Mouse (Mus musculus) forebrain, postnatal 0 days (tissue): ENCODE data around the gene Galnt10. TPM values are rescaled to one million over a fixed set of nuclear protein-coding genes. Genes with fewer than 3 reads are reported as not detected.

Source experiments
- ATAC-seq: fragments of 200-750 bp; cut with Nextera tagmentation; 2 replicates; pipeline ENCODE4 v1.8.0; 2017; ENCODE audit warnings: mild to moderate bottlenecking, moderate library complexity
- DNase-seq: peaks from one replicate; pipeline ENCODE4 v3.0.0-alpha.2; 2015
- H3K27ac ChIP-seq: fragments of 300-500 bp; sonication (generic); 2 replicates; pipeline ENCODE4 v1.5.1; 2014; ENCODE audit warnings: low read depth, mild to moderate bottlenecking, antibody characterized with exemption, low read length, moderate library complexity, mixed read lengths
- H3K27me3 ChIP-seq: fragments of 300-500 bp; sonication (generic); 2 replicates; pipeline ENCODE4 v1.6.1; 2014; ENCODE audit warnings: mild to moderate bottlenecking, low read length, mixed read lengths; ENCODE audit not compliant: insufficient read depth
- H3K36me3 ChIP-seq: fragments of 300-500 bp; sonication (generic); 2 replicates; pipeline ENCODE4 v1.6.1; 2014; ENCODE audit warnings: mild to moderate bottlenecking, moderate library complexity; ENCODE audit not compliant: insufficient read depth
- H3K4me1 ChIP-seq: fragments of 300-500 bp; sonication (generic); 2 replicates; pipeline ENCODE4 v1.6.1; 2014; ENCODE audit warnings: antibody characterized with exemption; ENCODE audit not compliant: insufficient read depth
- H3K4me2 ChIP-seq: fragments of 300-500 bp; sonication (generic); 2 replicates; pipeline ENCODE4 v1.6.1; 2014; ENCODE audit warnings: low read depth, mild to moderate bottlenecking, moderate library complexity
- H3K4me3 ChIP-seq: fragments of 300-500 bp; sonication (generic); 2 replicates; pipeline ENCODE4 v1.5.1; 2014; ENCODE audit warnings: low read depth, low read length, mixed read lengths
- H3K9ac ChIP-seq: fragments of 300-500 bp; sonication (generic); 2 replicates; pipeline ENCODE4 v1.6.1; 2014; ENCODE audit warnings: mild to moderate bottlenecking
- H3K9me3 ChIP-seq: fragments of 300-500 bp; sonication (generic); 2 replicates; pipeline ENCODE4 v1.6.1; 2016; ENCODE audit warnings: low read length
- CTCF ChIP-seq: sonication (generic); IDR thresholded peaks from 2 replicates; pipeline ENCODE4 v1.5.1; 2016; ENCODE audit warnings: antibody characterized with exemption, control low read depth, low read depth
- WGBS: fragments of 180-500 bp; shearing (Covaris S2); extraction: QIAGEN DNeasy Blood & Tissue Kit; methylation state at CpG from one replicate; pipeline ENCODE4 v1.1.7; 2014; 5-methylcytosine and 5-hydroxymethylcytosine counted together
- polyA plus RNA-seq: library from polyadenylated mRNA; unstranded; fragments of >200 nt; fragmentation: Nextera tagmentation; extraction: Ambion mirVana; gene quantifications from 2 replicates; pipeline ENCODE4 v1.2.1, GENCODE M21; 2015
- total RNA-seq: library from RNA; depleted of rRNA; stranded (reverse); fragments of >200 nt; gene quantifications from 2 replicates; pipeline ENCODE4 v1.2.3, GENCODE M21; 2014

Galnt10 gene
- total and polyA plus RNA-seq, 2 experiments from 2014 or later: 9.5 to 20.7 TPM

- no peaks in the 10 kb centered on the region for H3K27me3 ChIP-seq
- ATAC-seq: no peak
- H3K4me3 ChIP-seq: peak overlapping the region; percentile 95
- no peak overlapping the region for H3K27ac ChIP-seq
- no peak for TF ChIP-seq CTCF
- H3K4me2 ChIP-seq: peak overlapping the region; percentile 97
- peaks cover 9% of the 10 kb centered on the region for H3K4me1 ChIP-seq
- no peak for DNase-seq
- no peaks in the 10 kb centered on the region for H3K9me3 ChIP-seq
- WGBS: 18% methylated on average over 22 of the region's 22 CpGs
- peak overlapping the region; percentile 74 for H3K9ac ChIP-seq
- H3K36me3 ChIP-seq: no peaks in the 10 kb centered on the region
Observed at GRCm38 (mm10) chr11:57800266-57800951, 155.2 kb downstream of the Galnt10 start.

DNA sequence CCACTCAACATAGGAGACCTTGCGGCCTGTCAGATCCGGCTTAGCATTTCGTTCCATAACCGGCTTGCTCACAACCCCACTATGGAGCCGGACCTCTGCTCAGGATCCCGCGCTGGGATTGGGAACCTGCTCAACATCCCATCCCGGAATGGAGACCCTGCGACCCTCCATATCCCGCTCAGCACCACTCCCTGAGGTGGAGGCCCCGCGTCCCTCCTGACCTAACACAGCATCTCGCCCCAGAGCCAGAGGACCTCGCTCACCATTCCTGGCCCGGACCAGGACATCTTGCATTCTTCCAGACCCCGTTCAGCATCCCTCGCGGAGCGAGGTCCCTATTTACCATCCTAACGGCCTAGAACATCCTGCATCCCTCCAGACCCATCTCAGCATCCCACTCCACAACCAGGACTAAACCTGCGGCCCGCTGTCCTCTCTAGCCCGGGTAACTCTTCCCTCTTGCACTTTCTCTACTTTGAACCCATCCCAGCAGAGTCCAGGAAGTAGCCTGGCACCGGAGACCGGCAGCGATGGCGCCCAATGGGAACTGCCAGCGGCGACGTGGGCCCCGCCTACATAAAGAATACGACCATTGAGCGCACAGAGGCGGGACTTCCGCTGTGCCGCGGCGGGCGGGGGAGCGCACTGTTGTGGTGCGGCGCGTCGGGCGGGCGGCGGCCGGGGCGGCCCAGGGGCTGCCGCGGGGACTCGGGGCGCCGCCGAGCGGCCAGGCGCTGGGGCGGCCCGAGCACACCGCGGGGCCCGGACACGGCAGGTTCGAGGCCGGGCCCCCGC lies 155.9 kb downstream of the Galnt10 start, which contains the start of gene Sap30l:
Gene Sap30l (plus strand): TSS at position 667 of the 795 bp plus-strand sequence.
- ATAC-seq (peak; percentile 99), DNase-seq (peak; percentile 96)
- H3K9ac ChIP-seq: peak within 1 kb of the TSS; percentile 74
- H3K4me1 ChIP-seq: peaks cover 9% of the 10 kb centered on the region
- WGBS: under 1% methylated on average over 61 of the region's 66 CpGs
- H3K4me2 ChIP-seq: peak within 1 kb of the TSS; percentile 97
- peak within 1 kb of the TSS; percentile 45; the same call in 1 of the 2 replicates for H3K27ac ChIP-seq
- TF ChIP-seq CTCF: no peak
- no peaks in the 10 kb centered on the region for H3K27me3 ChIP-seq
- no peaks in the 10 kb centered on the region for H3K36me3 ChIP-seq
- peak within 1 kb of the TSS; percentile 95 for H3K4me3 ChIP-seq
- no peaks in the 10 kb centered on the region for H3K9me3 ChIP-seq

DNA sequence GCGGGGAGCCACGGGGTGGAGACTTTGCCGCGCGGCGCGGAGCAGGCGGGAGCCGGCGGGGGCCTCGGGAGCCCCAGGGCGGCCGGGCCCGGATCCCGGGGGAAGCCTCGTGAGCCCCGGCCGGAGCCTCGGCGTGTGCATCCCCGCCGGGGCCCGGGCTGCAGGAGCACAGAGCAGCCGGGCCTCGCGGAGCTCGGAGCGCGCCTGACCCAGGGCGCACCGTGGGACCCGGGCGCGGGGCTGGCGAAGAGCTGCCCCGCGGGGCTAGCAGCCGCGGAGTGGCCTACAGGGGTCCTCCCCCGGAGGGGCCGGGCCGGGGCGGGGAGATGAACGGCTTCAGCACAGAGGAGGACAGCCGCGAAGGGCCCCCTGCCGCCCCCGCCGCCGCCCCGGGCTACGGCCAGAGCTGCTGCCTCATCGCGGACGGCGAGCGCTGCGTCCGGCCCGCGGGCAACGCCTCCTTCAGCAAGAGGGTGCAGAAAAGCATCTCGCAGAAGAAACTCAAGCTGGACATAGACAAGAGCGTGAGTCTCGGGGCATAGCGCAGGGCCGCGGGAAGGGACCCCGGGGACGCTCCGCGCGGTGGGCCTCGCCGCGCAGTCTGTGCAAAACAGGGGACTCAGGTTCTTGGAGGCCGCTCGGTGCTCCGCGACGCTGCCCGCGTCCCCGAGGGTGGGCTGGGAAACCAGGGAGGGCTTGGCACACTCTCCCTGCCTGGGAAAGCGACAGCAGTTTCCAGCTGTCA lies 156.7 kb downstream of the Galnt10 start:
- Histone ChIP-seq H3K4me2 (peak overlapping the region; percentile 97), H3K27ac (peak overlapping the region; percentile 35; the same call in 1 of the 2 replicates), H3K36me3 (no peaks in the 10 kb centered on the region; the same call in 1 of the 2 replicates), H3K4me1 (peaks cover 9% of the 10 kb centered on the region), H3K27me3 (no peaks in the 10 kb centered on the region), H3K9me3 (no peaks in the 10 kb centered on the region), H3K4me3 (peak overlapping the region; percentile 95), H3K9ac (peak overlapping the region; percentile 74)
- under 1% methylated on average over 83 of the region's 85 CpGs for WGBS
- ATAC-seq (no peak; the same call in 1 of the 2 replicates), DNase-seq (peak; percentile 39)
- TF ChIP-seq CTCF: no peak

DNA sequence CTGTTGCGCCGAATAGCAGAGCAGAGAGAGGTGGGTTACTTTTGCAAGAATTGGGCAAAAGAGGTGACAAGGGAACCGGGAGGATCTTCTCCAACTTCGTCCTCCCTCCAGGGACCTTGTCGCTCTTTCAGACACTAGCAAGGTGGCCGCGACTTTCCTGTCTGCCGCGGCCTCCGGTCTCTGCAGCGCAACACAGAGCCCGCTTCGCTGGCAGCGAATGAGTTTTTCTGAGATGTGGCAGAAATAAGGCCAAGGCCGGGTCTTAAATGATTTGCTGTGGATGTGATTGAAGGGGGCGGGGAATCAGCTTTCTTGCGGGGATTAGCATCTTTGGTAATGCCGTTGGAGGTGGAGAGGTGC lies 157.2 kb downstream of the Galnt10 start:
- DNase-seq (peak; percentile 48), ATAC-seq (no peak)
- Histone ChIP-seq H3K36me3 (peaks cover 2% of the 10 kb centered on the region; the same call in 1 of the 2 replicates), H3K9ac (peak overlapping the region; percentile 74), H3K4me1 (peaks cover 9% of the 10 kb centered on the region), H3K27me3 (no peaks in the 10 kb centered on the region), H3K9me3 (no peaks in the 10 kb centered on the region), H3K4me2 (peak overlapping the region; percentile 97), H3K27ac (no peak overlapping the region), H3K4me3 (peak overlapping the region; percentile 95)
- WGBS: 1% methylated on average over 18 of the region's 18 CpGs
- TF ChIP-seq CTCF: no peak

GRCm38 (mm10) chr11:57805047-57805446 lies 159.8 kb downstream of the Galnt10 start:
- 71% methylated on average over 3 of the region's 3 CpGs for WGBS
- no peak overlapping the region for H3K4me3 ChIP-seq
- DNase-seq (no peak), ATAC-seq (no peak)
- no peak overlapping the region for H3K9ac ChIP-seq
- H3K4me2 ChIP-seq: no peak overlapping the region
- no peaks in the 10 kb centered on the region for H3K27me3 ChIP-seq
- no peaks in the 10 kb centered on the region for H3K9me3 ChIP-seq
- peaks cover 9% of the 10 kb centered on the region for H3K4me1 ChIP-seq
- TF ChIP-seq CTCF: no peak
- no peak overlapping the region for H3K27ac ChIP-seq
- H3K36me3 ChIP-seq: peaks cover 23% of the 10 kb centered on the region

- Histone ChIP-seq H3K27ac (no peak overlapping the region), H3K4me3 (no peak overlapping the region), H3K9me3 (no peaks in the 10 kb centered on the region), H3K36me3 (peaks cover 38% of the 10 kb centered on the region), H3K4me1 (no peaks in the 10 kb centered on the region), H3K27me3 (no peaks in the 10 kb centered on the region), H3K9ac (no peak overlapping the region), H3K4me2 (no peak overlapping the region)
- DNase-seq: no peak
- no peak for ATAC-seq
- 93% methylated on average over 17 of the region's 17 CpGs for WGBS
- no peak for TF ChIP-seq CTCF
Observed at GRCm38 (mm10) chr11:57809017-57809731, 163.9 kb downstream of the Galnt10 start.
